Mouse (Mus musculus): ENCODE results near the gene Gm28553. TPM values are rescaled to one million over a fixed set of nuclear protein-coding genes. Genes with fewer than 3 reads are reported as not detected.

The Gm28553 gene
- not detected for total RNA-seq (2023)

GRCm38 (mm10) chrY:48856197-48856596 lies at the start of gene Gm28553:
Gene Gm28553, plus strand, starts transcription at chrY:48856497.

Data from CD4-positive naive resting alpha-beta T cell, adult 57 days (primary cell).